Mouse (Mus musculus): ENCODE measurements around the gene Ralgps1.

DNA sequence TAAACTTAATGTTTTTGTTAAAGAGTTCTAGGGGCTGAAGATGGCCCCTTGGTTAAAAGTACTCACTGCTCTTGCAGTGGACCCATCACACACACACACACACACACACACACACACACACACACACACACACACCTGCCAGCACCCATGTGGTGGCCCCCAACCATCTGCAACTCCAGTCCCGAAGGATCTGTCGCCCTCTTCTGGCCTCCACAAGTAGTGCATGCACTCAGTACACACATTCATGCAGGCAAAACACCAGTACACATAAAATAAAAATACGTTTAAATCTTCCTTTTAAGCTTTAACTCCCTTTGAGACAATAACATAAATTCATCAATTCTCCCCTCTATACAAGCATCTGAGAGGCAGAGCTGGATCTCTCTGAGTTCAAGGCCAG lies 23.7 kb downstream of the Ralgps1 start:
- TF ChIP-seq EP300 (IDR thresholded peaks at IDR 0.05) (no peak), CTCF (IDR thresholded peaks at IDR 0.05) (peak; percentile 91)
